Mouse (Mus musculus): ENCODE measurements around the gene Rhbdl1.
"Not testable (repeated sequence)": the region's sequence is repeated elsewhere in the genome, so short reads cannot be mapped to it uniquely, and the experiment has no call there.

The Rhbdl1 gene

GRCm38 (mm10) chr17:25872676-25873075, 35.6 kb upstream of the Rhbdl1 start:
- no peak for DNase-seq (ENCODE audit: low spot score in 2 of 2)

- not testable (repeated sequence) for DNase-seq (ENCODE audit: low spot score in 2 of 2)
These were observed 34.5 kb upstream of the Rhbdl1 start for GRCm38 (mm10) chr17:25871566-25871965.

DNA sequence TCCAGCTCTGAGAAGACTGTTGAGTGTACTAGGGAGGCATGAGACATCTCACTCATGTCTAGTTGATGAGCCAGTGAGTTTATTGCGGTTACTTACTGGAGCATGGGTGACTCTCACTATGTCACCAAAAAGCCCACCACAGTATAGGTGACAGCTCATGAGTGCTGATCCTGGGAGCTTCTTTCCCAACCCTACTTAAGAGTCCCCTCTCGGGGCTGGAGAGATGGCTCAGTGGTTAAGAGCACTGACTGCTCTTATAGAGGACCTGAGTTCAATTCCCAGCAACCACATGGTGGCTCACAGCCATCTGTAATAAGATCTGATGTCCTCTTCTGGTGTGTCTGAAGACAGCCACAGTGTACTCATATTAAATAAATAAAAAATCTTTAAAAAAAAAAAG, 32.9 kb upstream of the Rhbdl1 start:
- DNase-seq (ENCODE audit: low spot score in 2 of 2), result no peak

DNA sequence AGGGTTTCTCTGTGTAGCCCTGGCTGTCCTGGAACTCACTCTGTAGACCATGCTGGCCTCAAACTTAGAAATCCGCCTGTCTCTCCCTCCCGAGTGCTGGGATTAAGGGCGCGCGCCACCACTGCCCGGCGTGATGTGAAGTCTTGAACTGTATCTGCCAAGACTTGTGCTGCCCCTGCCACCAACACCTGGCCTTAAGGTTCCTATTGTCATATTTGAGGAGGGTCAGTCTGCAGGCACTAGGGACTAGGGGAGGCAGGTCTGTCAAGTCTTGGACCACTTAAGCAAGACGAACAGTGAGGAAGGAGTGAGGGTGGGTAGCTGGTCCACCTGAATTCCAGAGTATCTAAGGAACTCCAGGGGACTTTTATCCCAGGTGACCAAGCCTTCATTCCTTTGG, 32.4 kb upstream of the Rhbdl1 start:
- DNase-seq (ENCODE audit: low spot score in 2 of 2), result no peak

GRCm38 (mm10) chr17:25868601-25869191, 31.6 kb upstream of the Rhbdl1 start, which contains the start of gene Mcrip2:
Mcrip2 (minus strand) TSS chr17:25868764.
- DNase-seq (ENCODE audit: low spot score in 2 of 2), result peak; percentile 82

GRCm38 (mm10) chr17:25867836-25868600, 30.9 kb upstream of the Rhbdl1 start:
- no peak for DNase-seq (ENCODE audit: low spot score in 2 of 2)

- no peak for DNase-seq (ENCODE audit: low spot score in 2 of 2)
These were observed 30.4 kb upstream of the Rhbdl1 start for GRCm38 (mm10) chr17:25867509-25867835.

GRCm38 (mm10) chr17:25866172-25866571, 29.1 kb upstream of the Rhbdl1 start:
- DNase-seq (ENCODE audit: low spot score in 2 of 2), result no peak

DNA sequence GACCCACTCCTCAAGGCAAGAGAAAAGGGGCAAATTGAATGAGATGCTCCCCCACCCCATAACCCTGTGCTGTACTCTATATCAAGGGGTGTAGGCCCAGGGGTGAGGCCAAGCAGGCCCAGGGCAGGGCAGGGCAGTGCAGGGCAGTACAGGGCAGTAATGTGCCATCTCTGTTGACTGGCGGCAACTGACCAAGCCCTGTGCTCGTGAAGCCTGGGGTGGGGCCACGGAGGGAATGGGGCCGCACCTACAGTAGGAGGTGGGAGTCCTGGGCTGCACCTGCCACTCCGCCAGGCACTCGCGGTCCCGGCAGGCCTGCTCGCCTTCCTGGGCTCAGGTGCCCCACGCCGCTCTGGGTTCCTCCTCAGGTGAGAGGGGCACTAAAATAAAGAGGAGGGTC, 28.2 kb upstream of the Rhbdl1 start:
- no peak for DNase-seq (ENCODE audit: low spot score in 2 of 2)

DNA sequence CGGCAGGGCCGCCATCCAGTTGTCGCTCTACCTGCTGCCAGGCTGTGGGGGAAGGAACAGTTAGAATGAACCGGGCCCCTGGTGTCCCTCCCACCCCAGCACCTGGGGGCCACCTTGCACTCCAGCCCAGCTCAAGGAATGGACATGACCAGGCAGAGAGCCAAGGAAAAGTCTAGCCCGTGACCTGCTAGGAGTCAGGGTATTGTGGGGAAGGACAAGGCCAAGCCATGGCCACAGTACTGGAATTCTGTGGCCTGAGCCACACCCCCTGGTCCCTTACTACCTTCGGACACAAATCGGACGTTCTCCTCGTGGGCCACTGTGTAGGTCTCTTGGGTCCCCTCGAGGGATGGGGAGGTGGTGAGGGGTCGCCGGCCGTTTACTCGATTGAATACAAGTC, 27.2 kb upstream of the Rhbdl1 start:
- DNase-seq (ENCODE audit: low spot score in 2 of 2), result no peak

GRCm38 (mm10) chr17:25863681-25864080, 26.6 kb upstream of the Rhbdl1 start:
- DNase-seq (ENCODE audit: low spot score in 2 of 2), result no peak

GRCm38 (mm10) chr17:25861704-25862612, 24.9 kb upstream of the Rhbdl1 start:
- DNase-seq (ENCODE audit: low spot score in 2 of 2), result no peak

GRCm38 (mm10) chr17:25860832-25861703, 24.0 kb upstream of the Rhbdl1 start, which contains the start of gene Wdr90:
Wdr90 (minus strand) TSS chr17:25861501.
- DNase-seq (ENCODE audit: low spot score in 2 of 2), result peak; percentile 93 to 96

GRCm38 (mm10) chr17:25860229-25860628, 23.1 kb upstream of the Rhbdl1 start:
- no peak for DNase-seq (ENCODE audit: low spot score in 2 of 2)

- peak; percentile 94 to 95 for DNase-seq (ENCODE audit: low spot score in 2 of 2)
These were observed 7.4 kb upstream of the Rhbdl1 start, which contains the start of gene Rhot2 for GRCm38 (mm10) chr17:25844396-25844901. Rhot2 (minus strand) TSS chr17:25844851.

DNA sequence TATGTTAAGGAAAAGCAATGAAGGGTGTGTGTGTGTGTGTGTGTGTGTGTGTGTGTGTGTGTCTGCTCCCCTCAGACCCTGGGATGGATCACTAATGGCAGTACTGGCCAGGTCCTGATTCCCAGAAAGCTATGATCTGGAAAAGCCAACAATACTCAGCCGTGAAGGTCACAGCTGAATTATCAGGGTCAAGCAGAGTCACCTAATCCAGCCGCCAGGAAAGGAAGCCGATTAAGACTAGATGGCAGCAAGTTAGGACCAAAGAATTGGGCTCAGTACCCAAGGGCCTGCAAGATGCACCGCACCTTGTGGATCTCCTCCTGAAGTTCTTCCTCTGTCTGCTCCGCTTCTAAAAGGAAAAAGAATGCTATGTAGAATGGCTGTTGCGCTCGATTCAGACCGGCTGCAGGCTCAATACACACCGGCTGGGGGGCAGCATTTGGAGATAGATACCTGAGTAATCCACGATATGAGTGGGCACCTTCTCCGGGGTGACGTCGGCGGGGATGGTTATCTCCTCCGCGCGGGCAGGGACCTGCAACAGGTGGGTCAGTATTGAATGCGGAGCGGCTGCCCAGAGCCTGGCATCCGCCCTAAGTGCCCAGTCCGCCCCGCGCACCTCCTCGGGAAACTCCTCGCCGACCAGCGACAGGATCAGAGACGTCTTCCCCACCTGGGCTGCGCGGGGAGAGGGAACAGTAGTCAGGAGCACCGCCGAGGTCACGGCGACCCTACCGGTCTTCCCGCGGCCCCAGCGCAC, 6.7 kb upstream of the Rhbdl1 start:
- DNase-seq (ENCODE audit: low spot score in 2 of 2), result peak in 1 of 2 experiments; percentile 28

- no peak for DNase-seq (ENCODE audit: low spot score in 2 of 2)
These were observed 6.0 kb upstream of the Rhbdl1 start for GRCm38 (mm10) chr17:25843122-25843521.

GRCm38 (mm10) chr17:25842509-25842908, 5.4 kb upstream of the Rhbdl1 start:
- no peak for DNase-seq (ENCODE audit: low spot score in 2 of 2)

DNA sequence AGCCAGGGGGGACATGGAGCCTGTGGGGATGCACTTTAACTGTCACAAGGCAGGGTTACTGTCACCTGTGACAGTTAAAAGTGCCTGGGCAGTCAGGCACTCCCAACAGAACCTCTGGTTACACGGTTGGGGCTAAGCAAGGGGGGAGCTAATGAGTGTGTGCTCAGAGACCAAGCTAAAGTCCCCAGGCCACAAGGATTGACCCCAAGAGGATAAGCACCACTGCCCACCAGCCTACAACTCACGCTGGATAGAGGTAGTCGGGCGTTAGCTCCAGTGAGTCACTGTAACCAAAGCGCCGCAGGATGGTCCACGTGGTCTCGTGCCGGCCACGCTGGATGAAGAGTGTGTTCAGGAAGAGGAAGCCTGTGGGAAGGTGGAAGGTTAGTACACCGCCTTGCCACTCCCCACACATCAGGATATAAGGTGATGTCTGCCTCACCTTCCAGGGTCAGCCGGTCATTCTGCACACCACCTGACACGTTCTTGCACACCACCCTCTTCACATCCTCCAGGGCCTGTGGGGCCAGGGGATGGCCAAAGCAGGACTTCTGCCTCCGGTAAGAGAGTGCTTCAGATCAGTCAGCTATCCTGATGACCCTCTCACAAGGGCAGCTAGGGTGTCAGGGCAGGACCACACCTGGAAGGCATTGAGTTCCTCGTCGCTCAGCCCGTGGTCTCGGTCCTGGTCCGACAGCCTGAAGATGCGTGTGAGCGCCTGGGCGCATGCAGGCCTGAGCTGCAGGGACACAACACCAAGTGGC, 4.2 kb upstream of the Rhbdl1 start, which contains the start of gene Gm20683:
TSS of gene Gm20683 (minus strand) at position 647 of the 764 bp plus-strand sequence.
- no peak for DNase-seq (ENCODE audit: low spot score in 2 of 2)
